12 mouse cellular contexts compared by ENCODE assay signal in genomic region chr1:104979068-104979467, GRCm38 (mm10).
DNase-seq lines count a peak whose midpoint lies in the region; ATAC-seq and TF ChIP-seq lines count a peak whose summit lies in the region.
"Had no signal": no experiment of that assay in that cellular context is flagged by ENCODE, and none has a peak within 500 bp of the region (broad histone marks: within the 10 kb centered on the region; RNA-seq: fewer than 3 reads in every experiment).

No protein-coding gene starts in this region.

- in situ Hi-C loops in Patski (cut with MboI; ENCODE audit: low pct_unique_long_range_greater_than_20kb): loop anchor here (5.0 to 25.0 kb wide), 2 partner anchors 1033 to 1182 kb away; no protein-coding TSS in a partner anchor

- H3K4me1 ChIP-seq in heart, postnatal 0 days (ENCODE audit: control insufficient read depth, insufficient read depth): no peaks in the 10 kb centered on the region
- no peaks in the 10 kb centered on the region for H3K4me1 ChIP-seq in embryonic facial prominence, embryonic 14.5 days (ENCODE audit: control insufficient read depth, insufficient read depth, low read length)
- H3K4me1 ChIP-seq: neural tube, embryonic 13.5 days had no signal

- no peak for ATAC-seq in heart, postnatal 0 days (ENCODE audit: insufficient read depth, low read depth)
- peak; percentile 54 for ATAC-seq in Patski
- no peak for ATAC-seq in embryonic facial prominence, embryonic 14.5 days (ENCODE audit: low read depth)

- H3K36me3 ChIP-seq in heart, postnatal 0 days (replicated peaks; ENCODE audit: control insufficient read depth, insufficient read depth, low read length): no peaks in the 10 kb centered on the region
- no peaks in the 10 kb centered on the region for H3K36me3 ChIP-seq in embryonic facial prominence, embryonic 14.5 days (ENCODE audit: control insufficient read depth, insufficient read depth, low read length)
- H3K36me3 ChIP-seq: neural tube, embryonic 13.5 days had no signal

- H3K9ac ChIP-seq in heart, postnatal 0 days (replicated peaks; ENCODE audit: low read depth, low read length): no peak overlapping the region
- no peak overlapping the region for H3K9ac ChIP-seq in embryonic facial prominence, embryonic 14.5 days (ENCODE audit: low read depth, low read length)
- H3K9ac ChIP-seq: neural tube, embryonic 13.5 days had no signal

- TF ChIP-seq EP300 in heart, postnatal 0 days (IDR thresholded peaks at IDR 0.05; ENCODE audit: low read depth): no peak

- POLR2A ChIA-PET in Patski (lab: Charles Lee): no interaction called here

- intact Hi-C loops in left cerebral cortex, postnatal 14 days (cut with DNase I): loop anchor here (2.0 kb wide), 1 partner anchor 1182 kb away; no protein-coding TSS in a partner anchor
- intact Hi-C loops in left cerebral cortex, postnatal 4 days (cut with DNase I): loop anchor here (5.0 kb wide), 1 partner anchor 1177 kb away; no protein-coding TSS in a partner anchor

- 49% methylated on average over 2 of the region's 2 CpGs for WGBS in heart, postnatal 0 days
- WGBS in embryonic facial prominence, embryonic 14.5 days: 38% methylated on average over 2 of the region's 2 CpGs

- TF ChIP-seq CTCF in heart, postnatal 0 days (IDR thresholded peaks at IDR 0.05; ENCODE audit: low read depth): peak; percentile 55
- TF ChIP-seq CTCF in Patski (IDR thresholded peaks at IDR 0.05): peak; percentile 57

- H3K27ac ChIP-seq in heart, postnatal 0 days (ENCODE audit: low read depth): no peak overlapping the region
- no peak overlapping the region for H3K27ac ChIP-seq in embryonic facial prominence, embryonic 14.5 days (replicated peaks; ENCODE audit: low read depth, low read length)
- H3K27ac ChIP-seq: neural tube, embryonic 13.5 days had no signal

- no peaks in the 10 kb centered on the region for H3K9me3 ChIP-seq in heart, postnatal 0 days (replicated peaks; ENCODE audit: control insufficient read depth, low read length)
- no peaks in the 10 kb centered on the region for H3K9me3 ChIP-seq in embryonic facial prominence, embryonic 14.5 days (ENCODE audit: control insufficient read depth, low read length)
- H3K9me3 ChIP-seq: neural tube, embryonic 13.5 days had no signal

- no peak overlapping the region for H3K4me3 ChIP-seq in heart, postnatal 0 days (ENCODE audit: low read depth, low read length)
- no peak overlapping the region for H3K4me3 ChIP-seq in embryonic facial prominence, embryonic 14.5 days (ENCODE audit: low read depth, low read length)
- H3K4me3 ChIP-seq: neural tube, embryonic 13.5 days had no signal

- no peak overlapping the region for H3K4me2 ChIP-seq in heart, postnatal 0 days (ENCODE audit: low read depth, low read length)
- H3K4me2 ChIP-seq in embryonic facial prominence, embryonic 14.5 days (ENCODE audit: low read depth, low read length): no peak overlapping the region
- H3K4me2 ChIP-seq: neural tube, embryonic 13.5 days had no signal

- H3K27me3 ChIP-seq in heart, postnatal 0 days (ENCODE audit: control insufficient read depth, insufficient read depth, low read length): no peaks in the 10 kb centered on the region
- peaks cover 12% of the 10 kb centered on the region for H3K27me3 ChIP-seq in Patski
- H3K27me3 ChIP-seq in embryonic facial prominence, embryonic 14.5 days (replicated peaks; ENCODE audit: control insufficient read depth, insufficient read depth, low read length): no peaks in the 10 kb centered on the region
- H3K27me3 ChIP-seq: neural tube, embryonic 13.5 days had no signal

- DNase-seq in heart, postnatal 0 days (ENCODE audit: low spot score): no peak
- DNase-seq in heart, adult 11 months: no peak
- peak; percentile 44 to 57 for DNase-seq in left cerebral cortex, postnatal 14 days (ENCODE audit: low spot score in 2 of 2)
- DNase-seq in left cerebral cortex, postnatal 4 days: no peak
- DNase-seq in Patski (ENCODE audit: low read depth, low spot score): no peak
- peak; percentile 29 for DNase-seq in embryonic facial prominence, embryonic 14.5 days (ENCODE audit: low spot score)
- DNase-seq in urinary bladder, postnatal 36 days (ENCODE audit: low spot score in 2 of 2): no peak
- DNase-seq: adrenal gland, adult 2 months; gastrocnemius, postnatal 25 days; heart, postnatal 36 days; lung, postnatal 36 days had no signal

- CTCF ChIA-PET in Patski (lab: Charles Lee): interaction anchor here (1.1 to 1.6 kb wide), 2 partner anchors 663 to 1179 kb away, joined by 3 to 5 read pairs; no protein-coding TSS in a partner anchor

Comparison
In these comparisons a context has a peak if more than half of its experiments do, and no peak if none do; other contexts are left out.
1. DNase-seq: peak in left cerebral cortex, postnatal 14 days (2 of 2) and embryonic facial prominence, embryonic 14.5 days (single experiment); none in heart, postnatal 0 days (single experiment), heart, adult 11 months (single experiment), left cerebral cortex, postnatal 4 days (single experiment), Patski (single experiment) and urinary bladder, postnatal 36 days (0 of 2).